ENCODE assay signal across 21 mouse cellular contexts in genomic region chr4:44947464-44947863, GRCm38 (mm10).
"Had no signal": no experiment of that assay in that cellular context is flagged by ENCODE, and none has a peak within 500 bp of the region (broad histone marks: within the 10 kb centered on the region; RNA-seq: fewer than 3 reads in every experiment).

No protein-coding gene starts in this region.

- H3K36me3 ChIP-seq: heart, embryonic 10.5 days; heart, embryonic 12.5 days; hindbrain, embryonic 13.5 days; hindbrain, embryonic 15.5 days; limb, embryonic 13.5 days; limb, embryonic 15.5 days; liver, embryonic 12.5 days had no signal

- H3K9ac ChIP-seq: forebrain, postnatal 0 days; heart, embryonic 12.5 days; hindbrain, embryonic 13.5 days; hindbrain, embryonic 15.5 days; limb, embryonic 13.5 days; limb, embryonic 15.5 days; liver, embryonic 12.5 days; liver, embryonic 14.5 days had no signal

- DNase-seq: forebrain, postnatal 0 days; gastrocnemius, postnatal 14 days; gastrocnemius, postnatal 36 days; heart, adult 18-20 months; heart, postnatal 14 days; heart, postnatal 36 days; kidney, postnatal 14 days; layer of hippocampus, adult 9-11 months; layer of hippocampus, postnatal 36 days; left cerebral cortex, postnatal 4 days; lung, adult 18-20 months had no signal

- H3K4me2 ChIP-seq: heart, embryonic 12.5 days; hindbrain, embryonic 13.5 days; hindbrain, embryonic 15.5 days; limb, embryonic 13.5 days; limb, embryonic 15.5 days; liver, embryonic 12.5 days had no signal

- H3K27ac ChIP-seq: heart, embryonic 10.5 days; hindbrain, embryonic 13.5 days; hindbrain, embryonic 15.5 days; hindbrain, postnatal 0 days; limb, embryonic 13.5 days; limb, embryonic 15.5 days; liver, embryonic 12.5 days; liver, embryonic 14.5 days had no signal

- H3K9me3 ChIP-seq: heart, embryonic 10.5 days; heart, embryonic 12.5 days; hindbrain, embryonic 13.5 days; hindbrain, embryonic 15.5 days; limb, embryonic 13.5 days; limb, embryonic 15.5 days; liver, embryonic 12.5 days had no signal

- H3K4me3 ChIP-seq: heart, embryonic 10.5 days; heart, embryonic 12.5 days; hindbrain, embryonic 13.5 days; hindbrain, embryonic 15.5 days; limb, embryonic 13.5 days; limb, embryonic 15.5 days; liver, embryonic 12.5 days had no signal

- H3K4me1 ChIP-seq: heart, embryonic 10.5 days; heart, embryonic 12.5 days; hindbrain, embryonic 15.5 days; limb, embryonic 13.5 days; limb, embryonic 15.5 days had no signal

- H3K27me3 ChIP-seq: heart, embryonic 12.5 days; hindbrain, embryonic 13.5 days; hindbrain, embryonic 15.5 days; limb, embryonic 13.5 days; limb, embryonic 15.5 days had no signal

- ATAC-seq: forebrain, postnatal 0 days; hindbrain, postnatal 0 days; intestine, embryonic 16.5 days; liver, embryonic 12.5 days had no signal
